Mouse (Mus musculus) liver, postnatal 0 days (tissue): ENCODE data around the gene Lipa.

Source experiments
- CTCF ChIP-seq: sonication (generic); IDR thresholded peaks from 2 replicates; pipeline ENCODE4 v1.5.1; 2016; ENCODE audit warnings: antibody characterized with exemption, low read depth
- EP300 ChIP-seq: IDR thresholded peaks from 2 replicates; pipeline ENCODE4 v1.6.1; 2016; ENCODE audit warnings: antibody characterized with exemption, low read depth, mild to moderate bottlenecking

- no peak for TF ChIP-seq EP300
- no peak for TF ChIP-seq CTCF
Observed at GRCm38 (mm10) chr19:34568988-34569895, 42.0 kb upstream of the Lipa start.
